Mouse (Mus musculus): ENCODE measurements around the gene Cpsf2. TPM values are rescaled to one million over a fixed set of nuclear protein-coding genes. Genes with fewer than 3 reads are reported as not detected.
A peak's percentile ranks its signal among the peaks of the same experiment; 100 is the strongest.
"Not testable (repeated sequence)": the region's sequence is repeated elsewhere in the genome, so short reads cannot be mapped to it uniquely, and the experiment has no call there.

The Cpsf2 gene
- 19.7 and 20.9 TPM in 2 replicates for total RNA-seq (2014; rRNA removed)
- 26.9 and 27.2 TPM in 2 replicates for polyA plus RNA-seq (2015; fragmentation: Nextera tagmentation; extraction: Ambion mirVana)

GRCm38 (mm10) chr12:101975601-101976571 is at the start of gene Cpsf2:
Gene Cpsf2 (plus strand): TSS chr12:101975988.
- 0 out of 2 replicates have a peak, but pooled peaks have one; percentile 11 for TF ChIP-seq CTCF (IDR thresholded peaks at IDR 0.05; ENCODE audit: low read depth)
- Histone ChIP-seq H3K4me1 (ENCODE audit: insufficient read depth, low read length) (peaks cover 10% of the 10 kb centered on the region; the same call in 1 of the 2 replicates), H3K27me3 (ENCODE audit: insufficient read depth, low read length) (no peaks in the 10 kb centered on the region), H3K4me3 (ENCODE audit: low read length) (peak within 1 kb of the TSS; percentile 92), H3K9ac (replicated peaks; ENCODE audit: low read length) (peak within 1 kb of the TSS; percentile 95), H3K4me2 (ENCODE audit: low read depth, low read length) (peak within 1 kb of the TSS; percentile 65), H3K9me3 (ENCODE audit: low read length) (no peaks in the 10 kb centered on the region), H3K27ac (peak within 1 kb of the TSS; percentile 95), H3K36me3 (ENCODE audit: insufficient read depth, low read length) (no peaks in the 10 kb centered on the region)
- DNase-seq (ENCODE audit: low spot score) (peak; percentile 90), ATAC-seq (peak; percentile 97)
- under 1% methylated on average over 72 of the region's 77 CpGs for WGBS

- DNase-seq (ENCODE audit: low spot score), result no peak
- no peak overlapping the region for H3K4me2 ChIP-seq (ENCODE audit: low read depth, low read length)
- TF ChIP-seq CTCF (IDR thresholded peaks at IDR 0.05; ENCODE audit: low read depth), result no peak
- H3K27ac ChIP-seq, result no peak overlapping the region
- WGBS, result 86% methylated on average over 1 of the region's 1 CpGs
- no peaks in the 10 kb centered on the region for H3K4me1 ChIP-seq (ENCODE audit: insufficient read depth, low read length)
- no peaks in the 10 kb centered on the region for H3K27me3 ChIP-seq (ENCODE audit: insufficient read depth, low read length)
- peaks cover 48% of the 10 kb centered on the region for H3K36me3 ChIP-seq (ENCODE audit: insufficient read depth, low read length)
- no peaks in the 10 kb centered on the region for H3K9me3 ChIP-seq (ENCODE audit: low read length)
- ATAC-seq, result no peak
- H3K4me3 ChIP-seq (ENCODE audit: low read length), result no peak overlapping the region
- no peak overlapping the region for H3K9ac ChIP-seq (replicated peaks; ENCODE audit: low read length)
These were observed 47.4 kb upstream of the Cpsf2 start for GRCm38 (mm10) chr12:101928423-101928822.

DNA sequence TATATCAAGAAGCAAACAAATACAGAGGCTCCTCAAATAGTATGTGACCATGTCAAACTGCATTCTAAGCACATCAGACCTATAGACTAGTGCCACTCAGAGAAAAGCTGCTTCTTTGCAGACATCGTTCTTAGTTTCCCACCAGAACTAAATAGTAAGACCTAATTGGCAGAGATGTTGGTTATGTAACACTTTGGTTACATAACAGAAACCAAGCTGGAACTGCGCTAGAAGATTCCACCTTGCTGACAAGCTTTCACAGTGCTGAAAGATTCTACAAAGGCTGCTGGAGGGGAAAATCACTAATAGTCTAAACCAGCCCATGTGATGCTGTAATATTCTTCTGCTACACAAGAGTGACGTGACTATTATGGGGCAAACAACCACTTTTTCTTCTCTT is 40.6 kb upstream of the Cpsf2 start:
- no peak overlapping the region for H3K4me2 ChIP-seq (ENCODE audit: low read depth, low read length)
- ATAC-seq, result no peak
- H3K4me3 ChIP-seq (ENCODE audit: low read length), result no peak overlapping the region
- H3K36me3 ChIP-seq (ENCODE audit: insufficient read depth, low read length), result peaks cover 31% of the 10 kb centered on the region
- no peaks in the 10 kb centered on the region for H3K4me1 ChIP-seq (ENCODE audit: insufficient read depth, low read length)
- WGBS, result 97% methylated on average over 3 of the region's 3 CpGs
- H3K9ac ChIP-seq (replicated peaks; ENCODE audit: low read length), result no peak overlapping the region
- DNase-seq (ENCODE audit: low spot score), result no peak
- no peaks in the 10 kb centered on the region for H3K9me3 ChIP-seq (ENCODE audit: low read length)
- no peak for TF ChIP-seq CTCF (IDR thresholded peaks at IDR 0.05; ENCODE audit: low read depth)
- H3K27ac ChIP-seq, result no peak overlapping the region
- H3K27me3 ChIP-seq (ENCODE audit: insufficient read depth, low read length), result no peaks in the 10 kb centered on the region

GRCm38 (mm10) chr12:101937572-101937971 is 38.2 kb upstream of the Cpsf2 start:
- Histone ChIP-seq H3K27ac (no peak overlapping the region), H3K36me3 (ENCODE audit: insufficient read depth, low read length) (peaks cover 34% of the 10 kb centered on the region; the same call in 1 of the 2 replicates), H3K9me3 (ENCODE audit: low read length) (no peaks in the 10 kb centered on the region), H3K4me1 (ENCODE audit: insufficient read depth, low read length) (no peaks in the 10 kb centered on the region), H3K9ac (replicated peaks; ENCODE audit: low read length) (no peak overlapping the region), H3K4me3 (ENCODE audit: low read length) (no peak overlapping the region), H3K27me3 (ENCODE audit: insufficient read depth, low read length) (no peaks in the 10 kb centered on the region), H3K4me2 (ENCODE audit: low read depth, low read length) (no peak overlapping the region)
- peak; percentile 28 for TF ChIP-seq CTCF (IDR thresholded peaks at IDR 0.05; ENCODE audit: low read depth)
- ATAC-seq (no peak), DNase-seq (ENCODE audit: low spot score) (no peak)
- 85% methylated on average over 7 of the region's 7 CpGs for WGBS

DNA sequence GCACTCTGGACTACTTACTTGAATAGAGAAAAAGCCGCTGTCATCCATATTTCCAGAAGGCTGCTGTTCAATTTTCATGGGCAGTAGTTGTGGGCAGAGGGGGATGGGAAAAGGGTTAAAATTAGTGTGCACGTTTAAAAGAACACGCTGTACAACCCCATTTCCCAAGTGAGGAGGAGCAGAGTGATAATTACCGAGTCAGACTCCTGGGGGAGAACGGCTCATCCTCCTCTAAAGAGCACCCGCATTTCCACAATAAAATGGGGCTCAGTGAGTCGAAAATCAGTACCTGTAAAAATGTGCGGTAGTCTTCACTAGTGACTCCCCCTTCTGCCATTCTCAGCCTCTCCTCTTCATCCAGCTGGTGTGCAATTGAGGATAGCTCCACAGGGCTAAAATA is 27.8 kb upstream of the Cpsf2 start:
- Histone ChIP-seq H3K9ac (replicated peaks; ENCODE audit: low read length) (no peak overlapping the region), H3K36me3 (ENCODE audit: insufficient read depth, low read length) (peaks cover 8% of the 10 kb centered on the region; the same call in 1 of the 2 replicates), H3K4me3 (ENCODE audit: low read length) (no peak overlapping the region), H3K27me3 (ENCODE audit: insufficient read depth, low read length) (no peaks in the 10 kb centered on the region), H3K9me3 (ENCODE audit: low read length) (no peaks in the 10 kb centered on the region), H3K4me1 (ENCODE audit: insufficient read depth, low read length) (no peaks in the 10 kb centered on the region), H3K4me2 (ENCODE audit: low read depth, low read length) (no peak overlapping the region), H3K27ac (no peak overlapping the region)
- DNase-seq (ENCODE audit: low spot score) (no peak), ATAC-seq (no peak)
- WGBS, result 80% methylated on average over 8 of the region's 8 CpGs
- TF ChIP-seq CTCF (IDR thresholded peaks at IDR 0.05; ENCODE audit: low read depth), result no peak

DNA sequence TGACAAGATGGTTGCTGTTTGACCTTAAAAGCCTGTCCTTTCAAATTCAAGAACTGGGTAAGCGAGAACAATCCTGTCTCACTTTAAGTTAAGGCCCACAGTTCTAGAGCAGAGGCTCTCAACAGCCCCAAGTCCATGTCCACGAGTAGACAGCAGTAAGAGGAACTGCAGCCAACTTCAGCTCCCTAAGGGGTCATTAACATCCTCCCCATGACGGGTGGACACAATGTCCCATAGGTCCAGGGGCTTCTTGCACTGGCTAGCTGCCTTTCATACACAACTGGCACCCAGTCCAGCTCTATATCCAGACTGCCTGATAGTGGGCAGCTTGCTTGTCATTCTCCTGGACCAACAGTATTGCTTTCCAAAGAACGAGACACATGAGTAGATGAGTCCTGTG is 27.0 kb upstream of the Cpsf2 start:
- WGBS, result 71% methylated on average over 4 of the region's 4 CpGs

DNA sequence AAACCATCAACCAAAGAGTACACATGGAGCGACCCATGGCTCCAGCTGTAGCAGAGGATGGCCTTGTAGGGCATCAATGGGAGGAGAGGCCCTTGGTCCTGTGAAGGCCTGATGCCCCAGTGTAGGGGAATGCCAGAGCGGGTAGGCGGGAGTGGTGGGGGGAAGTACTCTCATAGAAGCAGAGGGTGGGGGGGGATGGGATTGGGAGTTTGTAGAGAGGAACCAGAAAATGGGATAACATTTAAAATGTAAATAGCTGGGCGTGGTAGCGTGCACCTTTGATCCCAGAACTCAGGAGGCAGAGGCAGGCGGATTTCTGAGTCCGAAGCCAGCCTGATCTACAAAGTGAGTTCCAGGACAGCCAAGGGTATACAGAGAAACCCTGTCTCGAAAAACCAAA is 20.0 kb upstream of the Cpsf2 start:
- not testable (repeated sequence) for ATAC-seq; H3K36me3 ChIP-seq (ENCODE audit: insufficient read depth, low read length); H3K9me3 ChIP-seq (ENCODE audit: low read length); H3K4me3 ChIP-seq (ENCODE audit: low read length); H3K4me1 ChIP-seq (ENCODE audit: insufficient read depth, low read length); DNase-seq (ENCODE audit: low spot score); H3K27me3 ChIP-seq (ENCODE audit: insufficient read depth, low read length); H3K4me2 ChIP-seq (ENCODE audit: low read depth, low read length); H3K27ac ChIP-seq; H3K9ac ChIP-seq (replicated peaks; ENCODE audit: low read length)
- 98% methylated on average over 8 of the region's 8 CpGs for WGBS

More for the DNA sequence above, 27.0 kb upstream of the Cpsf2 start:
- Histone ChIP-seq H3K27ac (no peak overlapping the region), H3K36me3 (ENCODE audit: insufficient read depth, low read length) (peaks cover 8% of the 10 kb centered on the region; the same call in 1 of the 2 replicates), H3K4me3 (ENCODE audit: low read length) (no peak overlapping the region), H3K4me1 (ENCODE audit: insufficient read depth, low read length) (no peaks in the 10 kb centered on the region), H3K9me3 (ENCODE audit: low read length) (no peaks in the 10 kb centered on the region), H3K9ac (replicated peaks; ENCODE audit: low read length) (no peak overlapping the region), H3K4me2 (ENCODE audit: low read depth, low read length) (no peak overlapping the region), H3K27me3 (ENCODE audit: insufficient read depth, low read length) (no peaks in the 10 kb centered on the region)
- DNase-seq (ENCODE audit: low spot score), result no peak
- no peak for TF ChIP-seq CTCF (IDR thresholded peaks at IDR 0.05; ENCODE audit: low read depth)
- ATAC-seq, result no peak

All from hindbrain, postnatal 0 days (tissue).